Mouse (Mus musculus): ENCODE measurements at regions not wholly inside any gene's neighbourhood (a gene's known extent, or its start where the extent isn't known, plus 50 kb on each side); places are given as distances from the start of the nearest gene placed in this dataset.
"Not testable (repeated sequence)": the region's sequence is repeated elsewhere in the genome, so short reads cannot be mapped to it uniquely, and the experiment has no call there.

DNA sequence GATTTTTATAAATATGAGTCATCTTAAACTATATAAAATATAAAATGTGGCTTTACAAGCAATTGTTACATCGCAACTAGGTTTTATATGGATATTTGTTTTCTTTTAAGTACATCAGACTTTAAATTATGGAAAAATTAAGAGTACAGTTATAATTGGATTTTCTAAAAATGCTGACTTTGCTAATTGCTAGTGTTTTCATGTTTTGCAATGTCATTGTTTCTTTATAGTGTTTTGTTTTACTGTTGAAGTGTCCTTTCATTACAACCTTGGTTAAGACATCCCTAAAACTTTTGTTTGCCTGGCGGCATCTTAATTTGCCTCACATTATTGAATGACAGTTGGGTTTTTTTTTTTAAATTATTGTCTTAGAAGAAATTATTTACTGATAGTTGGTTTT lies 1634.0 kb downstream of the Diaph2 start:
- no peak for DNase-seq

DNA sequence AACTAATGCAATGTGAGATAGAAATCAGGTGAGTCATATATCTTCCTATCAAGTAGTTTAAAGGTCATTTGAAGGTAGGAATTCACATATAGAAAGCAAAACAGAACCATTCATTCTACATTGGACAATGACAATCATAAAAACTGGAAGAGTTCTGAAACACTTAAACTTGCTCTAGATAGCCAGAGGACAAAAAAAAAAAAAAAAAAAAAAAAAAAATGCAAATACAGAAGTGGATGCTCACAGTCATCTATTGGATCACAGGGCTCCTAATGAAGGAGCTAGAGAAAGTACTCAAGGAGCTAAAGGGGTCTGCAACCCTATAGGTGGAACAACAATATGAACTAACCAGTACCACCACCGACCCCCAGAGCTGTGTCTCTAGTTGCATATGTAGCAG lies 1652.6 kb downstream of the Diaph2 start:
- DNase-seq = no peak

GRCm38 (mm10) chrX:131402891-131403290 lies 1653.3 kb downstream of the Diaph2 start:
- DNase-seq = not testable (repeated sequence)

- no peak for DNase-seq
Observed at GRCm38 (mm10) chrX:131406685-131407084, 1657.1 kb downstream of the Diaph2 start.

DNA sequence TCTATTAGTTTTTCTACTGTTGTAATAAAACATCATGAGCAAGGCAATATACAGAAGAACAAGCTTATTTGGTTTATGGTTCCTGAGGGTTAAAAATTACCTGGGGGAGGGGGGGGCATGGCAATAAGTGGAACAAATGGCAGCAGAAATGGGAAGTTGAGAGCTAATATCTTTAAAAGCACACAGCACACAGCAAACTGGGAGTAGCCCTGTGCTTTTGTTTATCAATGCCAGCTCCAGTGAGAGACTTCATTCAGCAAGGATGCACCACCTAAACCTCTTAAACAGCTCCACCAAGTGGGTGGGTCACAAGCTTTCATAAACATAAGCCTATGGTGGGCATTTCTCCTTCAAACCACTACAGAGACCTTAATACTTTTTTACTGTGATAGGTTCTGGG lies 1661.0 kb downstream of the Diaph2 start:
- no peak for DNase-seq

GRCm38 (mm10) chrX:131422178-131422577 lies 1672.6 kb downstream of the Diaph2 start:
- no peak for DNase-seq

- no peak for DNase-seq
Observed at GRCm38 (mm10) chrX:131422811-131423210, 1673.3 kb downstream of the Diaph2 start.

DNA sequence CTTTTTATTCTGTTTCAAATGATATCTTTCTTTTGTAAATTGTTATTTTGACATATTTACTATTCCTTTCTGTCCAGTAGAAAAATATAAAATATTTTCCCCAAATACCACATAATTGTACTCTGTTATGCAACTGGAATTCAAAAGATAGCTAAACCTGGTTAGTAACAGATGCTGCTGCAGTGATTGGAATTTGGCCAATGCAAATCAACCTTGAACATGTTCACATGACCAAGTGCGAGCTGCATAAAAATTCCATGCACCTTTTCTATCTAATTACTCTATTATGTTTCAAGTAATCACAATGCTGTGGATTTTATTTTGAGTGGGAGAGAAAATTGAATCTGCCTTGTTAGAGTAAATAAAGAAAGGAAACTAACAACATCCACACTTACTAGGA lies 1684.6 kb downstream of the Diaph2 start:
- peak; percentile 60 to 70 for DNase-seq

DNA sequence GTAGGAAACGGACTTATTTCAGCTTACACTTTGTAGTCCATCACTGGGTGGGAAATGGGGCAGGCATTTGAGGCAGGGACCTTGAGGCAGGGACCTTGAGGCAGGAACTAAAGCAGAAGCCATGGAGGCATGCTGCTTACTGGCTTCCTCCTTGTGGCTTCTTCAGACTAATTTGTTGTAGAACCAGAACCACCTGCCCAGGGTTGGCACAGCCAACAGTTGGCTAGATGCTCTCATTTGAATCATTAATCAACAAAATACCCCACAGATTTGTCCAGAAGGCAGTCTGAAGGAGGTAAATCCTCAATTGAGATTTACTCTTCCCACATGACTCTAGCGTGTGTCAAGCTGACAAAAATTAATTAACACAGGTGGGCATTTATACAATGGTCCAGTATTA lies 1703.3 kb downstream of the Diaph2 start:
- peak; percentile 51 to 58 for DNase-seq

GRCm38 (mm10) chrX:131460631-131461030 lies 1711.1 kb downstream of the Diaph2 start:
- DNase-seq = no peak

- DNase-seq = no peak
Observed at GRCm38 (mm10) chrX:131489314-131489713, 1739.8 kb downstream of the Diaph2 start.

DNA sequence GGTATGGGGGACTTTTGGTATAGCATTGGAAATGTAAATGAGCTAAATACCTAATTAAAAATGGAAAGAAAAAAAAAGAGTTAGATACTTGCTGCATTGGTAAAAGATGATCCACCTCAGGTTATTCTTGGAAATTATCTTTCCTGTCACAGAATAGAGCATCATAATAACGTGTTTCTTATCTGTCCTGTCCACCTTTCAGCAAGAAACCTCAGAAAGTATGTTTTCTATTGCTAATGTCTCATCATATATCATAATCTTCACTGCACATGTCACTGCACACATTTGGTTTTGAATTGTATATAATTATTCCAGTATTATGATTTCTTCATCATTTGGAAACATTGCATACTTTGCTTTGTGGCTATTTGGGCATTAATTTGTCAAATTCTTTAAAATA lies 1751.9 kb downstream of the Diaph2 start:
- DNase-seq = no peak

DNA sequence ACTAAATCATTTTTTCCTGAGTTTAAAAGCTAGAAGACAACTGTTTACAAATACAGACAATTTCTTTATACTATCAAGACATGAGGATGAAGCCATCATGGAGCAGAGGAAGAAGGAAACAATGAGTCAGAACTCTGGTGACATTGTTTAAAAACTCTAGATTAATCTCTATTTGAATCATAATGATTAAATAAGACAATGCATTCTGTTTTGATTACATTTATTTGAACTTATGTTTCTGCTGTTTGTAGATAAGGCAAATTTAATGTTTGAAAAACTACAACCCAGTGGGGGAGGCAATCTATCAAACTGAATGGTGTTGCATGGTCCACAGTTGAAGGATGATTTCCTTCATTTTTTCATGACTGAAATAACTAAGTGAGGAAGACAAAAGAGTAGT lies 1757.3 kb downstream of the Diaph2 start:
- DNase-seq = no peak
